8 mouse cellular contexts compared by ENCODE assay signal in genomic region chr17:14693994-14694374, GRCm38 (mm10). TPM values are rescaled to one million over a fixed set of nuclear protein-coding genes. Genes with fewer than 3 reads are reported as not detected.
DNase-seq lines count a peak whose midpoint lies in the region; ATAC-seq and TF ChIP-seq lines count a peak whose summit lies in the region.

Thbs2 (minus strand) TSS chr17:14694235.

- peak; percentile 72 for DNase-seq in 3134 (ENCODE audit: extremely low read depth, insufficient read length, low spot score)
- DNase-seq in adrenal gland, postnatal 25 days, result peak; percentile 25
- peak; percentile 74 for DNase-seq in gastrocnemius, adult 2 months
- peak; percentile 49 for DNase-seq in liver
- DNase-seq in neural tube, embryonic 10.5 days (ENCODE audit: extremely low spot score, low spot score), result peak; percentile 57
- DNase-seq in layer of hippocampus, adult 18-20 months (ENCODE audit: low spot score in 2 of 2), result no peak
- no peak for DNase-seq in cerebellum, adult 9-11 months

- H3K4me3 ChIP-seq in gastrocnemius, adult 2 months, result peak within 1 kb of the TSS; percentile 65
- H3K4me3 ChIP-seq in hindbrain, embryonic 12.5 days, result peak within 1 kb of the TSS; percentile 22

- ATAC-seq in hindbrain, embryonic 12.5 days (ENCODE audit: low FRiP score), result peak; percentile 69

- intact Hi-C loops in gastrocnemius, adult 2 months (cut with DNase I), result loop anchor here (10.0 kb wide), 1 partner anchor 211 kb away; no protein-coding TSS in a partner anchor

- no peaks in the 10 kb centered on the region for H3K9me3 ChIP-seq in hindbrain, embryonic 12.5 days (replicated peaks)

- 0 out of 2 replicates have a peak within 1 kb of the TSS, but pooled peaks have one; percentile 20 for H3K9ac ChIP-seq in hindbrain, embryonic 12.5 days

- TF ChIP-seq CTCF in gastrocnemius, adult 2 months (IDR thresholded peaks at IDR 0.05), result no peak

- H3K36me3 ChIP-seq in hindbrain, embryonic 12.5 days, result no peaks in the 10 kb centered on the region

- peaks cover 16% of the 10 kb centered on the region for H3K4me1 ChIP-seq in hindbrain, embryonic 12.5 days

- no peaks in the 10 kb centered on the region; the same call in 1 of the 2 replicates for H3K27me3 ChIP-seq in hindbrain, embryonic 12.5 days

- H3K27ac ChIP-seq in gastrocnemius, adult 2 months, result peak within 1 kb of the TSS; percentile 76
- H3K27ac ChIP-seq in hindbrain, embryonic 12.5 days, result peak within 1 kb of the TSS; percentile 19; the same call in 1 of the 2 replicates

- WGBS in hindbrain, embryonic 12.5 days, result under 1% methylated on average over 14 of the region's 14 CpGs

- peak within 1 kb of the TSS; percentile 46 for H3K4me2 ChIP-seq in hindbrain, embryonic 12.5 days (replicated peaks)

RNA-seq across cellular contexts. Expression of gene Thbs2, which starts in this region (rescaled TPM):
- total RNA-seq in adrenal gland, postnatal 25 days (2021), result 1.9 and 2.2 TPM in 2 replicates
- total RNA-seq in gastrocnemius, adult 2 months (2021), result 10 to 100 TPM in 1 of 2 experiments, 1 to 10 TPM in 1; 5.9 to 15.6 TPM
- 15.1 and 20.6 TPM in 2 replicates for polyA plus RNA-seq in hindbrain, embryonic 12.5 days (2016; fragmentation: Nextera tagmentation; extraction: Ambion mirVana)
- total RNA-seq in layer of hippocampus, adult 18-20 months (2021), result 1 to 10 TPM; 3.0 to 4.0 TPM

Comparison
In these comparisons a context has a peak if more than half of its experiments do, and no peak if none do; other contexts are left out.
1. DNase-seq: peak in 3134 (single experiment), adrenal gland, postnatal 25 days (single experiment), gastrocnemius, adult 2 months (single experiment), liver (single experiment) and neural tube, embryonic 10.5 days (single experiment); none in layer of hippocampus, adult 18-20 months (0 of 2) and cerebellum, adult 9-11 months (single experiment).